Mouse (Mus musculus): Measurements from ENCODE around the gene Snapc4.

Gene Snapc4

DNA sequence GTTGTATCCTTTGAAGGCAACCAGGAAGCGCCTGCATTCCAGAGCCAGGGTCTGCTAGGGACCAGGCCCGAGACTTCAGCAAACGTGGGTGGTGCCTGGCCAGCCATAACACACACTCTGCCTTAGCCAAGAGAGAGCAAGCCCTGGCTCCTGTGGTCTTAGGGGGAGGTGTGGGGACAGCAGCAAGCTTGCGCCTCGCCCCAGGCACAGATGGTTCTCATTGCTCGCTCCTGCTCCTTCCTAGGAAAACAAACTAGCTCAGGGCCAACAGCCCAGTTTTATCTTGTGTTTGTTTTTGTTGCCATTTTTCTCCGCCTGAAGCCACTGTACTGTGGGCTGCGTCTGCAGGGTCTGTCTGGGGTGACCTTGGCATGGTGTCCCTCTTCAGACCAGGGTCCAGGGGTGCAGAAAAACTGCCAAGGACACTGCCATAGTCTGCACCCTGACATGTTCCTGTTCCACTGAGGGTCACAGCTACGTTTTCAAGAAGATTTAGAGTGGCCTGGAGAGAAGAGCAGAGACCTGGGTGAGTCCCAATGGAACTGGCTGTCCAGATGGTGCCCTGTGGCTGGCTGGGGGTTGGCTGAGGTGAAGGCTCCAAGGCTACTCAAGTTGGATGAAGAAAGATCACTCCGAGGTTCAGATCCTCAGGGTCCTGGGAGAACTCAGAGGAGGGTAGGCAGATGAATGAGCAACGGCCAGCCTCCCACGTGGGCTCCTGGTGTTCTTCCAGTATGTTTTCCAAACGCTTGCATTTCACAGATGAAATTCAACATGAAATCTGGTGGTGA, 66.0 kb downstream of the Snapc4 start:
- DNase-seq (ENCODE audit: low read depth), result no peak

DNA sequence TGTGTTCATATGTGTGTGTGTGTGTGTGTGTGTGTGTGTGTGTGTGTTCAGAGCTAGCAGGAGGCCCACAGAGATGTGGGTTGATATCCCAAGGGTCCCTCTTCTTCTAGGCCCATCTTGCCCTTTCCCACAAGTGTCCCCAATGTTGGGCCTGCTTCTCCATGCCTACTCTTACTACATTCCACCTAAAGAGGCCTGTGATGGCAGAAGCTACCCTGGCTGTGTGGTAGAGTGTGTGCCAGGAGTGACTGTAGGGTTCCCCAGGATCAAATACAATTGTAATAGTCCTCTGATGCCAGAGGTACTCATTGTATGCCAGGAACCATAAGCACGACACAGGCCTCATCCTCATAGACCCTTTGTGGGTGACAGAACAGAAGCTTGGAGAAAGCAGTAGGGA, 67.1 kb downstream of the Snapc4 start:
- DNase-seq (ENCODE audit: low read depth), result no peak

DNA sequence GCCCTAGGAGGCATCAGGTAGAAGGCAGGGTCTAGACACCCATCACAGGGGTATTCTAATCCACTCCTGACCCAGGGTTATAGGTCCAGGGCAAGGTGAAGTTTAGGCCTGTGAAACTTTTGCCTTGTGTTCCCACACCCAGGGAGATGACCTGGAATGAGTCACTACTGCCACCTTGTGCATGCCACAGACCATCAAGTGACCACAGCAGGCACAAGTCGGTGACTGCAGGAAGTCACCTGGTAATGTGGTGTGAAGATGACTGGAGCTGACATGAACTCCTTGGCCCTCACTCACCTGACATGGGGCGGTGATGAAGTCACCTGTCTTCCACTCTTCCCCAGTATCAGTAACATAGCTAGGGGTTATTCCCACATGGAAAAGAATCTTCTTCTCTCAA, 67.6 kb downstream of the Snapc4 start:
- DNase-seq (ENCODE audit: low read depth), result peak; percentile 71
